Mouse (Mus musculus) ES-Bruce4 (cell line): ENCODE results near the gene Gm11011. TPM values are rescaled to one million over a fixed set of nuclear protein-coding genes. Genes with fewer than 3 reads are reported as not detected.

Source experiments
- H3K27ac ChIP-seq: 2 replicates; pipeline ENCODE4 v1.5.1; 2012; ENCODE audit warnings: low read length, inconsistent platforms; ENCODE audit not compliant: insufficient read depth
- H3K27me3 ChIP-seq: 2 replicates; pipeline ENCODE4 v1.6.1; 2012; ENCODE audit warnings: mild to moderate bottlenecking, low read length, inconsistent platforms; ENCODE audit not compliant: control insufficient read depth, poor library complexity, insufficient read depth, severe bottlenecking
- H3K36me3 ChIP-seq: 2 replicates; pipeline ENCODE4 v1.6.1; 2012; ENCODE audit warnings: inconsistent platforms, mild to moderate bottlenecking, low read length, moderate library complexity; ENCODE audit not compliant: control insufficient read depth, poor library complexity, insufficient read depth, severe bottlenecking
- H3K4me1 ChIP-seq: one replicate; pipeline ENCODE4 v1.8.1; 2011; ENCODE audit warnings: low read length; ENCODE audit not compliant: control insufficient read depth, insufficient read depth
- H3K4me3 ChIP-seq: 2 replicates; pipeline ENCODE4 v1.5.1; 2011; ENCODE audit warnings: low read depth, mild to moderate bottlenecking, low read length
- H3K9ac ChIP-seq: 2 replicates; pipeline ENCODE4 v1.6.1; 2012; ENCODE audit warnings: low read depth, mild to moderate bottlenecking, inconsistent platforms; ENCODE audit not compliant: poor library complexity, severe bottlenecking
- H3K9me3 ChIP-seq: replicated peaks from 2 replicates; pipeline ENCODE4 v1.6.1; 2012; ENCODE audit warnings: mild to moderate bottlenecking, low read length, inconsistent platforms; ENCODE audit not compliant: control insufficient read depth, poor library complexity, insufficient read depth, severe bottlenecking
- CTCF ChIP-seq: IDR thresholded peaks from one replicate; pipeline ENCODE4 v1.8.1; 2011; ENCODE audit warnings: low read depth, low read length
- EP300 ChIP-seq: IDR thresholded peaks from 2 replicates; pipeline ENCODE4 v1.6.1; 2011; ENCODE audit warnings: low read depth, low read length; ENCODE audit not compliant: insufficient read depth
- POLR2A ChIP-seq: IDR thresholded peaks from one replicate; pipeline ENCODE4 v1.8.1; 2011; ENCODE audit warnings: low read length; ENCODE audit not compliant: insufficient read depth
- polyA plus RNA-seq: library from polyadenylated mRNA; stranded (reverse); fragments of >200 nt; gene quantifications from 2 replicates; pipeline ENCODE4 v1.2.4, GENCODE M21; 2011; ENCODE audit warnings: low read depth; ENCODE audit not compliant: missing spikeins, insufficient read depth, insufficient read length

Gm11011 gene
- polyA plus RNA-seq, 1 experiment: not detected

DNA sequence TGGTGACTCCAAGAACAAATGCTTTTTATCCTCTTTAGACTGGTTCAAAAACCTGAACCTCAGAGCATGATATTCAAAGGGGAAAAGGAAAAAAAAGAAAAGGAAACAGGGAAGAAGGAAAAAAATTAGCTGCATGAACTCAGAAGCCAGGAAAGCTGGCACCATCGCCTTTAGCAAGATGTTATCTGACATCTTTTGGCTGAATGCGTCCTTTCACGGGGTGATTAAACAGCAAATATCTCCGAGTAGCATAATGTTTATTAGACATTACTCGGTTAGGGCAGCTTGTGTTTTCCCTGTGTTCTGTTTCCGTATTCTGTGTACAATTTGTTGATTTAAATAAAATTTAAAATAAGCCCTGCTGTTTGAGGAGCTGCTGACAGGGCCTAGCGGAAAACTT, 21.8 kb downstream of the Gm11011 start:
- no peaks in the 10 kb centered on the region for H3K9me3 ChIP-seq
- no peak overlapping the region for H3K9ac ChIP-seq
- H3K27me3 ChIP-seq: no peaks in the 10 kb centered on the region
- no peaks in the 10 kb centered on the region for H3K4me1 ChIP-seq
- TF ChIP-seq CTCF (no peak), EP300 (no peak), POLR2A (no peak)
- no peak overlapping the region for H3K4me3 ChIP-seq
- no peaks in the 10 kb centered on the region for H3K36me3 ChIP-seq
- H3K27ac ChIP-seq: no peak overlapping the region

DNA sequence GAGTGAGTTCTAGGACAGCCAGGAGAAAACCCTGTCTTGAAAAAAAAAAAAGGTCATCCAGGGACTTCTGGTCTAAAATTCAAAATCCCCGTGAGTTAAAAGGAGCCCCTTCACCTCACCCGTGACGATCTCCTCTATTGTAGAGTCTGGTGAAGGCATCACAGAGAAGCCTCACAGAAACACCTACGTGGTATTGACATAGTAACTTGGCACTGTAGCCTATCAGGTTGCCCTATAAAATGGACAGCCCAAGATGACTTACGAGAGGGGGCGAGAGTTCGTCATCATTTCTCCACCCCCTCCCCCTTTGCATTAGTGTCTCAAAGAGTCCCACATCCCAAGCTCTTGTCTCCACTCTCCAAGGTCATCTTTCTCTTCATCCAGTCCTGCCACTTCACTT, 41.9 kb downstream of the Gm11011 start:
- Histone ChIP-seq H3K9me3 (no peaks in the 10 kb centered on the region), H3K9ac (no peak overlapping the region), H3K27me3 (no peaks in the 10 kb centered on the region), H3K36me3 (no peaks in the 10 kb centered on the region), H3K27ac (no peak overlapping the region), H3K4me1 (no peaks in the 10 kb centered on the region), H3K4me3 (no peak overlapping the region)
- TF ChIP-seq POLR2A: no peak
- no peak for TF ChIP-seq EP300
- TF ChIP-seq CTCF: no peak

DNA sequence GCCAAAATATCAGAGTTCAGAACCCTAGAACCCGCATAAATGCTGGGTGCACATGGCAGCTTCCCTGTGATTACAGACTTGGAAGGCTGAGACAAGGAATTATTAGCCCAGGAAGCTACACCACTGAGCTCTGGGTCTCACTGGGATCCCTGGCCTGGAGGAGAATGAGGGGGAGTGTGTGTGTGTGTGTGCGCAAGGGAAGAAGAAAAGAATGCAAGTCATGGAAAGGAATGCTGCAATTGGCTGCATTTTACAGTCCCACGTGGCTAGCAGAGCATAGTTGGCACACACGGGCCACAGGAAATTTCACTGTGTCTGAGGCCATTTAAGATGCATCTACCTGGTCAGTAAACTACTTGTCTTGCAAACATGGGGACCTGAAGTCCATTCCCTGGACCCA, 48.6 kb downstream of the Gm11011 start:
- Histone ChIP-seq H3K27me3 (no peaks in the 10 kb centered on the region), H3K9ac (no peak overlapping the region), H3K4me3 (no peak overlapping the region), H3K27ac (no peak overlapping the region), H3K36me3 (no peaks in the 10 kb centered on the region), H3K4me1 (no peaks in the 10 kb centered on the region), H3K9me3 (no peaks in the 10 kb centered on the region)
- TF ChIP-seq EP300 (no peak), CTCF (no peak), POLR2A (no peak)

Other genes starting within 250 kb of the Gm11011 start
- gene Tshz2, start 45.3 kb upstream of the Gm11011 start, polyA plus RNA-seq: 0.14 and 0.24 TPM in 2 replicates